Mouse (Mus musculus) CH12.LX (cell line): ENCODE data around the gene Hspa1l.
"Not testable (repeated sequence)": the region's sequence is repeated elsewhere in the genome, so short reads cannot be mapped to it uniquely, and the experiment has no call there.

Experiments
- CTCF ChIP-seq, 2 experiments: IDR thresholded peaks in 1 of 2; conservative IDR thresholded peaks in 1 of 2; 2 replicates each; pipeline ENCODE4 v1.5.1; 2011 to 2012; ENCODE audit warnings: low read depth in 2 of 2, low read length in 2 of 2, improper control_type of control experiment in 1 of 2, inconsistent platforms in 1 of 2, mild to moderate bottlenecking in 1 of 2, moderate library complexity in 1 of 2
- USF1 ChIP-seq: IDR thresholded peaks from 2 replicates; pipeline ENCODE4 v1.6.1; 2014; ENCODE audit warnings: low read depth, mild to moderate bottlenecking, inconsistent platforms, low read length, improper control_type of control experiment

DNA sequence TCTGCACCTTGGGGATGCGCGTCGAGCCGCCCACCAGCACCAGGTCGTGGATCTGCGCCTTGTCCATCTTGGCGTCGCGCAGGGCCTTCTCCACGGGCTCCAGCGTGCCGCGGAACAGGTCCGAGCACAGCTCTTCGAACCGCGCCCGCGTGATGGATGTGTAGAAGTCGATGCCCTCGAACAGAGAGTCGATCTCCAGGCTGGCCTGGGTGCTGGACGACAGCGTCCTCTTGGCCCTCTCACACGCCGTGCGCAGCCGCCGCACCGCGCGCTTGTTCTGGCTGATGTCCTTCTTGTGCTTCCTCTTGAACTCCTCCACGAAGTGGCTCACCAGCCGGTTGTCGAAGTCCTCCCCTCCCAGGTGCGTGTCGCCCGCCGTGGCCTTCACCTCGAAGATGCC lies 14.5 kb upstream of the Hspa1l start:
- not testable (repeated sequence) for TF ChIP-seq CTCF (conservative IDR thresholded peaks at IDR 0.05 in 1 of 2, IDR thresholded peaks at IDR 0.05 in 1 of 2; ENCODE audit: low read depth in 2 of 2, low read length in 2 of 2); USF1
